Mouse (Mus musculus) retina, postnatal 7 days (tissue): ENCODE measurements at regions not wholly inside any gene's neighbourhood (a gene's known extent, or its start where the extent isn't known, plus 50 kb on each side); places are given as distances from the start of the nearest gene placed in this dataset.

ENCODE experiments used
- DNase-seq: peaks from one replicate; pipeline ENCODE4 v3.0.0-alpha.2; 2012; ENCODE audit warnings: low read depth, low spot score

- no peak for DNase-seq
Measured at GRCm38 (mm10) chr13:71247241-71247640, 405.6 kb upstream of the Adamts16 start.

GRCm38 (mm10) chr13:71245326-71245725 is 403.7 kb upstream of the Adamts16 start:
- DNase-seq = no peak

GRCm38 (mm10) chr13:71239782-71240181 is 398.2 kb upstream of the Adamts16 start:
- DNase-seq = no peak

- DNase-seq = no peak
Measured at GRCm38 (mm10) chr13:71235338-71235737, 393.7 kb upstream of the Adamts16 start.

- no peak for DNase-seq
Measured at GRCm38 (mm10) chr13:71231182-71231581, 389.6 kb upstream of the Adamts16 start.

GRCm38 (mm10) chr13:71214776-71215175 is 373.2 kb upstream of the Adamts16 start:
- no peak for DNase-seq

- no peak for DNase-seq
Measured at GRCm38 (mm10) chr13:71211363-71211762, 369.8 kb upstream of the Adamts16 start.

- no peak for DNase-seq
Measured at GRCm38 (mm10) chr13:71210658-71211251, 369.1 kb upstream of the Adamts16 start.

GRCm38 (mm10) chr13:71205708-71206107 is 364.1 kb upstream of the Adamts16 start:
- no peak for DNase-seq

- DNase-seq = no peak
Measured at GRCm38 (mm10) chr13:71200656-71201055, 359.0 kb upstream of the Adamts16 start.

GRCm38 (mm10) chr13:71195675-71196074 is 354.1 kb upstream of the Adamts16 start:
- DNase-seq = no peak

- DNase-seq = no peak
Measured at GRCm38 (mm10) chr13:71184500-71184899, 342.9 kb upstream of the Adamts16 start.

- DNase-seq = no peak
Measured at GRCm38 (mm10) chr13:71179083-71179482, 337.5 kb upstream of the Adamts16 start.

- DNase-seq = no peak
Measured at GRCm38 (mm10) chr13:71174335-71174734, 332.7 kb upstream of the Adamts16 start.

GRCm38 (mm10) chr13:71166226-71166625 is 324.6 kb upstream of the Adamts16 start:
- DNase-seq = no peak

GRCm38 (mm10) chr13:71165096-71165920 is 323.7 kb upstream of the Adamts16 start:
- DNase-seq = no peak

GRCm38 (mm10) chr13:71164012-71164411 is 322.4 kb upstream of the Adamts16 start:
- DNase-seq = no peak

GRCm38 (mm10) chr13:71162952-71163351 is 321.3 kb upstream of the Adamts16 start:
- DNase-seq = no peak

- DNase-seq = no peak
Measured at GRCm38 (mm10) chr13:71158300-71158860, 316.8 kb upstream of the Adamts16 start.

GRCm38 (mm10) chr13:71157656-71158299 is 316.2 kb upstream of the Adamts16 start:
- no peak for DNase-seq

- DNase-seq = no peak
Measured at GRCm38 (mm10) chr13:71150092-71150491, 308.5 kb upstream of the Adamts16 start.

GRCm38 (mm10) chr13:71149303-71149696 is 307.7 kb upstream of the Adamts16 start:
- no peak for DNase-seq
